In genomic region chr15:103299644-103300043, GRCm38 (mm10) we compare ENCODE assay signal across 9 mouse cellular contexts. TPM values are rescaled to one million over a fixed set of nuclear protein-coding genes. Genes with fewer than 3 reads are reported as not detected.
DNase-seq lines count a peak whose midpoint lies in the region; ATAC-seq and TF ChIP-seq lines count a peak whose summit lies in the region.
"Had no signal": no experiment of that assay in that cellular context is flagged by ENCODE, and none has a peak within 500 bp of the region (broad histone marks: within the 10 kb centered on the region; RNA-seq: fewer than 3 reads in every experiment).

No protein-coding gene starts in this region.

- peak; percentile 53 for DNase-seq in kidney, postnatal 0 days (ENCODE audit: low spot score)
- no peak for DNase-seq in kidney, adult 9 months
- DNase-seq in hindbrain, embryonic 11.5 days (ENCODE audit: low spot score): no peak
- no peak for DNase-seq in thymus, adult 2 months
- no peak for DNase-seq in yolk sac, embryonic 10.5 days (ENCODE audit: low spot score)

- H3K4me1 ChIP-seq in kidney, postnatal 0 days (replicated peaks; ENCODE audit: insufficient read depth, low read length): peaks cover 61% of the 10 kb centered on the region
- peaks cover 87% of the 10 kb centered on the region for H3K4me1 ChIP-seq in embryonic facial prominence, embryonic 15.5 days
- peaks cover 65% of the 10 kb centered on the region for H3K4me1 ChIP-seq in hindbrain, embryonic 11.5 days (replicated peaks; ENCODE audit: control insufficient read depth, insufficient read depth, low read length)
- H3K4me1 ChIP-seq in midbrain, embryonic 13.5 days (replicated peaks): peaks cover 96% of the 10 kb centered on the region
- H3K4me1 ChIP-seq in thymus, adult 2 months (replicated peaks; ENCODE audit: control insufficient read depth, insufficient read depth, low read length): peaks cover 12% of the 10 kb centered on the region; the same call in 1 of the 2 replicates

- TF ChIP-seq POLR2A in thymus, adult 2 months (IDR thresholded peaks at IDR 0.05; ENCODE audit: control insufficient read depth, extremely low read depth, insufficient read depth, low read length, poor library complexity): no peak

- no peaks in the 10 kb centered on the region for H3K9me3 ChIP-seq in kidney, postnatal 0 days (replicated peaks; ENCODE audit: low read length)
- H3K9me3 ChIP-seq in embryonic facial prominence, embryonic 15.5 days (replicated peaks): no peaks in the 10 kb centered on the region
- no peaks in the 10 kb centered on the region for H3K9me3 ChIP-seq in hindbrain, embryonic 11.5 days (ENCODE audit: control insufficient read depth, low read length)
- no peaks in the 10 kb centered on the region for H3K9me3 ChIP-seq in midbrain, embryonic 13.5 days
- H3K9me3 ChIP-seq: liver, embryonic 12.5 days had no signal

- 45% methylated on average over 8 of the region's 8 CpGs for WGBS in kidney, postnatal 0 days
- 37% methylated on average over 8 of the region's 8 CpGs for WGBS in embryonic facial prominence, embryonic 15.5 days
- 42% methylated on average over 8 of the region's 8 CpGs for WGBS in hindbrain, embryonic 11.5 days
- 12% methylated on average over 8 of the region's 8 CpGs for WGBS in midbrain, embryonic 13.5 days
- WGBS in thymus, adult 2 months: 94% methylated on average over 8 of the region's 8 CpGs

- H3K4me3 ChIP-seq in kidney, postnatal 0 days (replicated peaks; ENCODE audit: low read depth, low read length): no peak overlapping the region
- H3K4me3 ChIP-seq in embryonic facial prominence, embryonic 15.5 days (replicated peaks): no peak overlapping the region
- H3K4me3 ChIP-seq in hindbrain, embryonic 11.5 days (ENCODE audit: low read depth, low read length): peak overlapping the region; percentile 2
- H3K4me3 ChIP-seq in midbrain, embryonic 13.5 days (replicated peaks): peak overlapping the region; percentile 31
- no peak overlapping the region for H3K4me3 ChIP-seq in thymus, adult 2 months (ENCODE audit: control insufficient read depth, insufficient read depth, low read length)
- H3K4me3 ChIP-seq: liver, embryonic 12.5 days had no signal

- H3K4me2 ChIP-seq in kidney, postnatal 0 days (ENCODE audit: low read length): peak overlapping the region; percentile 45
- H3K4me2 ChIP-seq in embryonic facial prominence, embryonic 15.5 days (replicated peaks): peak overlapping the region; percentile 38
- peak overlapping the region; percentile 37 for H3K4me2 ChIP-seq in hindbrain, embryonic 11.5 days (replicated peaks; ENCODE audit: low read depth, low read length)
- peak overlapping the region; percentile 58 for H3K4me2 ChIP-seq in midbrain, embryonic 13.5 days (replicated peaks)
- H3K4me2 ChIP-seq: liver, embryonic 12.5 days had no signal

- H3K27me3 ChIP-seq in kidney, postnatal 0 days (ENCODE audit: insufficient read depth, low read length): no peaks in the 10 kb centered on the region
- no peaks in the 10 kb centered on the region for H3K27me3 ChIP-seq in embryonic facial prominence, embryonic 15.5 days
- no peaks in the 10 kb centered on the region for H3K27me3 ChIP-seq in hindbrain, embryonic 11.5 days (ENCODE audit: control insufficient read depth, insufficient read depth, low read length)
- H3K27me3 ChIP-seq in midbrain, embryonic 13.5 days: no peaks in the 10 kb centered on the region
- no peaks in the 10 kb centered on the region for H3K27me3 ChIP-seq in thymus, adult 2 months (ENCODE audit: control insufficient read depth, insufficient read depth, low read length)

- H3K9ac ChIP-seq in kidney, postnatal 0 days (ENCODE audit: low read depth, low read length): 0 out of 2 replicates have a peak overlapping the region, but pooled peaks have one; percentile 41
- H3K9ac ChIP-seq in embryonic facial prominence, embryonic 15.5 days: no peak overlapping the region
- H3K9ac ChIP-seq in hindbrain, embryonic 11.5 days (ENCODE audit: low read depth, low read length): peak overlapping the region; percentile 54
- H3K9ac ChIP-seq in midbrain, embryonic 13.5 days (replicated peaks): peak overlapping the region; percentile 69
- H3K9ac ChIP-seq: liver, embryonic 12.5 days had no signal

- H3K36me3 ChIP-seq in kidney, postnatal 0 days (ENCODE audit: insufficient read depth, low read length): 0 out of 2 replicates have a peak, but pooled peaks cover 12% of the 10 kb centered on the region
- peaks cover 18% of the 10 kb centered on the region; the same call in 1 of the 2 replicates for H3K36me3 ChIP-seq in embryonic facial prominence, embryonic 15.5 days
- no peaks in the 10 kb centered on the region for H3K36me3 ChIP-seq in hindbrain, embryonic 11.5 days (ENCODE audit: control insufficient read depth, insufficient read depth, low read length)
- peaks cover 12% of the 10 kb centered on the region for H3K36me3 ChIP-seq in midbrain, embryonic 13.5 days
- peaks cover 25% of the 10 kb centered on the region for H3K36me3 ChIP-seq in thymus, adult 2 months (ENCODE audit: control insufficient read depth, insufficient read depth, low read length)

- peak overlapping the region; percentile 73 for H3K27ac ChIP-seq in kidney, postnatal 0 days
- peak overlapping the region; percentile 95 for H3K27ac ChIP-seq in embryonic facial prominence, embryonic 15.5 days (replicated peaks)
- H3K27ac ChIP-seq in hindbrain, embryonic 11.5 days (ENCODE audit: low read depth, low read length): peak overlapping the region; percentile 97
- H3K27ac ChIP-seq in midbrain, embryonic 13.5 days: peak overlapping the region; percentile 99
- H3K27ac ChIP-seq in thymus, adult 2 months (ENCODE audit: control insufficient read depth, insufficient read depth, low read length): no peak overlapping the region
- H3K27ac ChIP-seq: liver, embryonic 12.5 days had no signal

- ATAC-seq in kidney, postnatal 0 days (replicated peaks; ENCODE audit: low FRiP score, low read depth): no peak
- ATAC-seq in embryonic facial prominence, embryonic 15.5 days (ENCODE audit: insufficient number of reproducible peaks, low FRiP score, low TSS enrichment, low read depth): no peak
- ATAC-seq in hindbrain, embryonic 11.5 days (ENCODE audit: low FRiP score): 0 out of 2 replicates have a peak, but pooled peaks have one; percentile 2
- no peak for ATAC-seq in midbrain, embryonic 13.5 days
- ATAC-seq in frontal cortex, adult (ENCODE audit: low TSS enrichment): no peak
- ATAC-seq: liver, embryonic 12.5 days had no signal

- no peak for TF ChIP-seq CTCF in kidney, postnatal 0 days (IDR thresholded peaks at IDR 0.05; ENCODE audit: low read depth)
- TF ChIP-seq CTCF in thymus, adult 2 months (IDR thresholded peaks at IDR 0.05; ENCODE audit: borderline replicate concordance, control insufficient read depth, extremely low read depth, insufficient read depth, low read length, poor library complexity): no peak

RNA-seq across cellular contexts. Expression of gene Gpr84, which starts 10.8 kb away (rescaled TPM):
- polyA plus RNA-seq in kidney, postnatal 0 days (2015; fragmentation: Nextera tagmentation; extraction: Ambion mirVana): 0.47 and 0.65 TPM in 2 replicates
- 0.50 and 0.73 TPM in 2 replicates for polyA plus RNA-seq in embryonic facial prominence, embryonic 15.5 days (2015; fragmentation: Nextera tagmentation; extraction: Ambion mirVana)
- 0.11 and 0.34 TPM in 2 replicates for polyA plus RNA-seq in hindbrain, embryonic 11.5 days (2014; fragmentation: Nextera tagmentation; extraction: Ambion mirVana)
- 0.18 and 0.94 TPM in 2 replicates for polyA plus RNA-seq in midbrain, embryonic 13.5 days (2015; fragmentation: Nextera tagmentation; extraction: Ambion mirVana)
- 0.28 and 0.45 TPM in 2 replicates for polyA plus RNA-seq in thymus, adult 2 months (2012; rRNA removed)

RNA-seq across cellular contexts. Expression of gene Copz1, which starts 27.1 kb away (rescaled TPM):
- 237 and 263 TPM in 2 replicates for polyA plus RNA-seq in kidney, postnatal 0 days (2015; fragmentation: Nextera tagmentation; extraction: Ambion mirVana)
- 264 and 279 TPM in 2 replicates for polyA plus RNA-seq in embryonic facial prominence, embryonic 15.5 days (2015; fragmentation: Nextera tagmentation; extraction: Ambion mirVana)
- 310 and 313 TPM in 2 replicates for polyA plus RNA-seq in hindbrain, embryonic 11.5 days (2014; fragmentation: Nextera tagmentation; extraction: Ambion mirVana)
- 218 and 221 TPM in 2 replicates for polyA plus RNA-seq in midbrain, embryonic 13.5 days (2015; fragmentation: Nextera tagmentation; extraction: Ambion mirVana)
- polyA plus RNA-seq in thymus, adult 2 months (2012; rRNA removed): 106 and 124 TPM in 2 replicates

RNA-seq across cellular contexts. Expression of gene Zfp385a, which starts 40.2 kb away (rescaled TPM):
- 11.3 and 11.8 TPM in 2 replicates for polyA plus RNA-seq in kidney, postnatal 0 days (2015; fragmentation: Nextera tagmentation; extraction: Ambion mirVana)
- polyA plus RNA-seq in embryonic facial prominence, embryonic 15.5 days (2015; fragmentation: Nextera tagmentation; extraction: Ambion mirVana): 16.1 and 18.9 TPM in 2 replicates
- polyA plus RNA-seq in hindbrain, embryonic 11.5 days (2014; fragmentation: Nextera tagmentation; extraction: Ambion mirVana): 19.7 and 22.2 TPM in 2 replicates
- 15.1 and 17.9 TPM in 2 replicates for polyA plus RNA-seq in midbrain, embryonic 13.5 days (2015; fragmentation: Nextera tagmentation; extraction: Ambion mirVana)
- 18.6 and 20.7 TPM in 2 replicates for polyA plus RNA-seq in thymus, adult 2 months (2012; rRNA removed)

RNA-seq across cellular contexts. Expression of gene Nfe2, which starts 41.4 kb away (rescaled TPM):
- 1.9 and 2.8 TPM in 2 replicates for polyA plus RNA-seq in kidney, postnatal 0 days (2015; fragmentation: Nextera tagmentation; extraction: Ambion mirVana)
- polyA plus RNA-seq in embryonic facial prominence, embryonic 15.5 days (2015; fragmentation: Nextera tagmentation; extraction: Ambion mirVana): 2.0 and 2.3 TPM in 2 replicates
- polyA plus RNA-seq in hindbrain, embryonic 11.5 days (2014; fragmentation: Nextera tagmentation; extraction: Ambion mirVana): 4.7 and 5.0 TPM in 2 replicates
- polyA plus RNA-seq in midbrain, embryonic 13.5 days (2015; fragmentation: Nextera tagmentation; extraction: Ambion mirVana): 0.75 and 0.82 TPM in 2 replicates
- polyA plus RNA-seq in thymus, adult 2 months (2012; rRNA removed): 4.9 and 7.3 TPM in 2 replicates

RNA-seq across cellular contexts. Expression of gene Hnrnpa1, which starts 59.4 kb away (rescaled TPM):
- polyA plus RNA-seq in kidney, postnatal 0 days (2015; fragmentation: Nextera tagmentation; extraction: Ambion mirVana): 705 and 720 TPM in 2 replicates
- polyA plus RNA-seq in embryonic facial prominence, embryonic 15.5 days (2015; fragmentation: Nextera tagmentation; extraction: Ambion mirVana): 667 and 669 TPM in 2 replicates
- polyA plus RNA-seq in hindbrain, embryonic 11.5 days (2014; fragmentation: Nextera tagmentation; extraction: Ambion mirVana): 1,309 and 1,311 TPM in 2 replicates
- 1,022 and 1,113 TPM in 2 replicates for polyA plus RNA-seq in midbrain, embryonic 13.5 days (2015; fragmentation: Nextera tagmentation; extraction: Ambion mirVana)
- 155 and 178 TPM in 2 replicates for polyA plus RNA-seq in thymus, adult 2 months (2012; rRNA removed)

Comparison
In these comparisons a context has a peak if more than half of its experiments do, and no peak if none do; other contexts are left out.
1. H3K4me3 ChIP-seq: peak in hindbrain, embryonic 11.5 days (single experiment) and midbrain, embryonic 13.5 days (single experiment); none in kidney, postnatal 0 days (single experiment), embryonic facial prominence, embryonic 15.5 days (single experiment) and thymus, adult 2 months (single experiment).
2. Peak in every context shown above with its lines, with median percentiles within 50 percentile points of each other: H3K4me2 ChIP-seq.